8 mouse cellular contexts compared by ENCODE assay signal in genomic region chr7:130073890-130074819, GRCm38 (mm10).
DNase-seq lines count a peak whose midpoint lies in the region; ATAC-seq and TF ChIP-seq lines count a peak whose summit lies in the region.

No protein-coding gene starts in this region.

- H3K79me2 ChIP-seq in liver, adult 2 months (ENCODE audit: control insufficient read depth, insufficient read depth, low read length) = no peaks in the 10 kb centered on the region

- WGBS in intestine, embryonic 15.5 days = 14% methylated on average over 27 of the region's 27 CpGs
- WGBS in liver, adult 2 months = 32% methylated on average over 27 of the region's 27 CpGs
- WGBS in midbrain, embryonic 16.5 days = 26% methylated on average over 27 of the region's 27 CpGs

- DNase-seq in adrenal gland, adult 2 months = peak; percentile 10
- DNase-seq in adrenal gland, adult 18-20 months (ENCODE audit: low spot score in 2 of 2) = no peak
- peak; percentile 82 for DNase-seq in brain, adult 2 months (ENCODE audit: low read depth, low spot score)
- peak; percentile 86 for DNase-seq in heart, adult 11 months
- peak; percentile 14 for DNase-seq in liver, adult 2 months (ENCODE audit: extremely low read depth, low read depth, low spot score)
- no peak for DNase-seq in ovary, postnatal 14 days (ENCODE audit: low spot score)

- no peak for TF ChIP-seq CTCF in liver, adult 2 months (IDR thresholded peaks at IDR 0.05; ENCODE audit: low read depth, low read length)

- no peak for TF ChIP-seq POLR2A in liver, adult 2 months (IDR thresholded peaks at IDR 0.05; ENCODE audit: extremely low read depth, insufficient read depth, low read length)

- no peaks in the 10 kb centered on the region for H3K36me3 ChIP-seq in intestine, embryonic 15.5 days
- no peaks in the 10 kb centered on the region for H3K36me3 ChIP-seq in liver, adult 2 months (ENCODE audit: control insufficient read depth, insufficient read depth, low read length)
- no peaks in the 10 kb centered on the region for H3K36me3 ChIP-seq in midbrain, embryonic 16.5 days (ENCODE audit: control insufficient read depth, insufficient read depth, low read length)

- H3K4me2 ChIP-seq in intestine, embryonic 15.5 days (replicated peaks) = peak overlapping the region; percentile 66
- H3K4me2 ChIP-seq in midbrain, embryonic 16.5 days (ENCODE audit: low read length) = peak overlapping the region; percentile 45

- H3K4me1 ChIP-seq in intestine, embryonic 15.5 days (replicated peaks) = peaks cover 15% of the 10 kb centered on the region
- no peaks in the 10 kb centered on the region; the same call in 1 of the 2 replicates for H3K4me1 ChIP-seq in liver, adult 2 months (ENCODE audit: control insufficient read depth, insufficient read depth, low read length)
- H3K4me1 ChIP-seq in midbrain, embryonic 16.5 days (ENCODE audit: control insufficient read depth, insufficient read depth, low read length) = peaks cover 5% of the 10 kb centered on the region

- no peaks in the 10 kb centered on the region for H3K27me3 ChIP-seq in intestine, embryonic 15.5 days (replicated peaks)
- no peaks in the 10 kb centered on the region for H3K27me3 ChIP-seq in liver, adult 2 months (ENCODE audit: control insufficient read depth, insufficient read depth, low read length)
- no peaks in the 10 kb centered on the region for H3K27me3 ChIP-seq in midbrain, embryonic 16.5 days (ENCODE audit: control insufficient read depth, insufficient read depth, low read depth, low read length)

- H3K27ac ChIP-seq in intestine, embryonic 15.5 days = peak overlapping the region; percentile 78
- no peak overlapping the region for H3K27ac ChIP-seq in liver, adult 2 months (replicated peaks; ENCODE audit: insufficient read depth, low read depth, low read length)
- H3K27ac ChIP-seq in midbrain, embryonic 16.5 days (ENCODE audit: low read length) = no peak overlapping the region

- H3K9ac ChIP-seq in intestine, embryonic 15.5 days = peak overlapping the region; percentile 30; the same call in 1 of the 2 replicates
- no peak overlapping the region for H3K9ac ChIP-seq in liver, adult 2 months (ENCODE audit: low read depth, low read length)
- no peak overlapping the region for H3K9ac ChIP-seq in midbrain, embryonic 16.5 days (ENCODE audit: low read depth, low read length)

- peak overlapping the region; percentile 17 for H3K4me3 ChIP-seq in intestine, embryonic 15.5 days (replicated peaks)
- H3K4me3 ChIP-seq in liver, adult 2 months (ENCODE audit: insufficient read depth, low read depth, low read length) = no peak overlapping the region
- H3K4me3 ChIP-seq in midbrain, embryonic 16.5 days (ENCODE audit: low read depth, low read length) = peak overlapping the region; percentile 16; the same call in 1 of the 2 replicates

- peak; percentile 77 for ATAC-seq in intestine, embryonic 15.5 days
- ATAC-seq in midbrain, embryonic 16.5 days = no peak

- no peaks in the 10 kb centered on the region for H3K9me3 ChIP-seq in intestine, embryonic 15.5 days
- H3K9me3 ChIP-seq in midbrain, embryonic 16.5 days (replicated peaks; ENCODE audit: control insufficient read depth, low read length, poor library complexity, severe bottlenecking) = no peaks in the 10 kb centered on the region

Comparison
In these comparisons a context has a peak if more than half of its experiments do, and no peak if none do; other contexts are left out.
1. DNase-seq: peak in adrenal gland, adult 2 months (single experiment), brain, adult 2 months (single experiment), heart, adult 11 months (single experiment) and liver, adult 2 months (single experiment); none in adrenal gland, adult 18-20 months (0 of 2) and ovary, postnatal 14 days (single experiment).